9 mouse cellular contexts compared by ENCODE assay signal in the genomic region with DNA sequence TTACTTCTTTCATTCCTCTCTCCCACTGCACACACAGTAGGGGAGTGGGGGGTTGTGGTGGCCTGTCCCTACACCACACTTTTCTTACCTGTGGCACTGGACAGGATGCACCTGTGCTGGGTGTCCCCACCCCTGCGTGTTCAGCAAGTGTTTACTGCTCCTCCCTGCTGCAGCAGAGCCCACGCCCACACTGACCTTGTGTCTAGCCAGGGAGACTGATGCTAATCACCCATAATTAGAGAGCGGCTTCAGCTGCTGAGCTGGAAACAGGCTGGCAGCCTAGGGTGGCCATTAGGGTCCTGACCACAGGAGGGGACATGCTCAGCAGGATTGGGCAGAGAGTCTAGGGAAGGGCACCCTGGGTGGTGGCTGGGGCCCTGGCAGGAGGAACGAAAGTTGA. TPM values are rescaled to one million over a fixed set of nuclear protein-coding genes. Genes with fewer than 3 reads are reported as not detected.
DNase-seq lines count a peak whose midpoint lies in the region; ATAC-seq and TF ChIP-seq lines count a peak whose summit lies in the region.
"Had no signal": no experiment of that assay in that cellular context is flagged by ENCODE, and none has a peak within 500 bp of the region (broad histone marks: within the 10 kb centered on the region; RNA-seq: fewer than 3 reads in every experiment).

No protein-coding gene starts in this region.

- H3K9me3 ChIP-seq in hindbrain, embryonic 14.5 days (ENCODE audit: control insufficient read depth, low read length) = no peaks in the 10 kb centered on the region
- H3K9me3 ChIP-seq in midbrain, embryonic 14.5 days (ENCODE audit: control insufficient read depth, low read length) = no peaks in the 10 kb centered on the region

- H3K4me3 ChIP-seq in left cerebral cortex, adult 2 months = no peak overlapping the region
- H3K4me3 ChIP-seq in hindbrain, embryonic 14.5 days (replicated peaks; ENCODE audit: low read length) = no peak overlapping the region
- H3K4me3 ChIP-seq in midbrain, embryonic 14.5 days (replicated peaks; ENCODE audit: low read depth, low read length) = no peak overlapping the region

- no peaks in the 10 kb centered on the region for H3K27me3 ChIP-seq in hindbrain, embryonic 14.5 days (ENCODE audit: control insufficient read depth, insufficient read depth, low read length)
- no peaks in the 10 kb centered on the region for H3K27me3 ChIP-seq in midbrain, embryonic 14.5 days (ENCODE audit: control insufficient read depth, insufficient read depth, low read length)

- peak overlapping the region; percentile 98; the same call in 1 of the 2 replicates for H3K27ac ChIP-seq in left cerebral cortex, adult 2 months
- H3K27ac ChIP-seq in hindbrain, embryonic 14.5 days = no peak overlapping the region
- H3K27ac ChIP-seq in midbrain, embryonic 14.5 days (replicated peaks; ENCODE audit: low read depth, low read length) = 0 out of 2 replicates have a peak overlapping the region, but pooled peaks have one; percentile 27

- 0 out of 2 replicates have a peak overlapping the region, but pooled peaks have one; percentile 75 for H3K9ac ChIP-seq in hindbrain, embryonic 14.5 days
- H3K9ac ChIP-seq in midbrain, embryonic 14.5 days (replicated peaks; ENCODE audit: low read length) = no peak overlapping the region

- H3K36me3 ChIP-seq in hindbrain, embryonic 14.5 days (replicated peaks; ENCODE audit: control insufficient read depth, insufficient read depth) = peaks cover 18% of the 10 kb centered on the region
- H3K36me3 ChIP-seq in midbrain, embryonic 14.5 days (ENCODE audit: control insufficient read depth, insufficient read depth, low read length) = peaks cover 23% of the 10 kb centered on the region

- no peak for ATAC-seq in hindbrain, embryonic 14.5 days (ENCODE audit: low FRiP score)
- no peak for ATAC-seq in midbrain, embryonic 14.5 days (ENCODE audit: low FRiP score, low TSS enrichment)

- intact Hi-C loops in left cerebral cortex, adult 2 months (cut with DNase I) = no loop called here
- intact Hi-C loops in left cerebral cortex, postnatal 14 days (cut with DNase I) = loop anchor here (5.0 kb wide), 1 partner anchor 47 kb away; no protein-coding TSS in a partner anchor

- DNase-seq in left cerebral cortex, adult 2 months (ENCODE audit: extremely low spot score in 1 of 2, low spot score in 2 of 2) = no peak
- DNase-seq in left cerebral cortex, postnatal 14 days (ENCODE audit: low spot score in 2 of 2) = no peak
- DNase-seq in Muller cell, postnatal 12 days (ENCODE audit: inconsistent ontology term) = peak; percentile 57
- DNase-seq in hindbrain, embryonic 14.5 days (ENCODE audit: low spot score) = no peak
- DNase-seq in midbrain, embryonic 14.5 days = no peak
- DNase-seq in frontal cortex, postnatal 36 days (ENCODE audit: low spot score in 2 of 2) = no peak
- no peak for DNase-seq in left cerebral cortex, adult 18-20 months (ENCODE audit: low spot score in 2 of 2)
- DNase-seq in lung, postnatal 25 days (ENCODE audit: low spot score) = no peak

- H3K4me1 ChIP-seq in hindbrain, embryonic 14.5 days (replicated peaks; ENCODE audit: control insufficient read depth, insufficient read depth, low read length) = peaks cover 8% of the 10 kb centered on the region
- H3K4me1 ChIP-seq in midbrain, embryonic 14.5 days (ENCODE audit: control insufficient read depth, insufficient read depth, low read length) = peaks cover 12% of the 10 kb centered on the region

- WGBS in hindbrain, embryonic 14.5 days = 86% methylated on average over 4 of the region's 4 CpGs
- 92% methylated on average over 4 of the region's 4 CpGs for WGBS in midbrain, embryonic 14.5 days

- no peak overlapping the region for H3K4me2 ChIP-seq in hindbrain, embryonic 14.5 days (replicated peaks)
- H3K4me2 ChIP-seq in midbrain, embryonic 14.5 days (ENCODE audit: low read length) = peak overlapping the region; percentile 90; the same call in 1 of the 2 replicates

- TF ChIP-seq CTCF in left cerebral cortex, adult 2 months (IDR thresholded peaks at IDR 0.05) = no peak

RNA-seq across cellular contexts. Expression of a gene that starts 1.7 kb away (rescaled TPM):
- total RNA-seq in left cerebral cortex, adult 2 months (2021) = 10 to 100 TPM; 62.1 to 62.9 TPM
- 10 to 100 TPM; 64.3 to 69.7 TPM for total RNA-seq in left cerebral cortex, postnatal 14 days (2021)
- 180 and 197 TPM in 2 replicates for polyA plus RNA-seq in hindbrain, embryonic 14.5 days (2014; fragmentation: Nextera tagmentation; extraction: Ambion mirVana)
- polyA plus RNA-seq in midbrain, embryonic 14.5 days (2014; fragmentation: Nextera tagmentation; extraction: Ambion mirVana) = 175 and 201 TPM in 2 replicates
- total RNA-seq in left cerebral cortex, adult 18-20 months (2021) = 10 to 100 TPM; 65.0 to 70.9 TPM

RNA-seq across cellular contexts. Expression of a gene that starts 14.5 kb away (rescaled TPM):
- total RNA-seq in left cerebral cortex, adult 2 months (2021) = 10 to 100 TPM; 15.5 to 17.5 TPM
- total RNA-seq in left cerebral cortex, postnatal 14 days (2021) = 10 to 100 TPM; 14.8 to 19.0 TPM
- polyA plus RNA-seq in hindbrain, embryonic 14.5 days (2014; fragmentation: Nextera tagmentation; extraction: Ambion mirVana) = 74.0 and 89.3 TPM in 2 replicates
- 86.9 and 95.8 TPM in 2 replicates for polyA plus RNA-seq in midbrain, embryonic 14.5 days (2014; fragmentation: Nextera tagmentation; extraction: Ambion mirVana)
- total RNA-seq in left cerebral cortex, adult 18-20 months (2021) = 10 to 100 TPM; 11.6 to 17.9 TPM

RNA-seq across cellular contexts. Expression of a gene that starts 24.0 kb away (rescaled TPM):
- 100 to 1,000 TPM; 247 to 264 TPM for total RNA-seq in left cerebral cortex, adult 2 months (2021)
- total RNA-seq in left cerebral cortex, postnatal 14 days (2021) = 100 to 1,000 TPM; 165 to 193 TPM
- polyA plus RNA-seq in hindbrain, embryonic 14.5 days (2014; fragmentation: Nextera tagmentation; extraction: Ambion mirVana) = 128 and 144 TPM in 2 replicates
- polyA plus RNA-seq in midbrain, embryonic 14.5 days (2014; fragmentation: Nextera tagmentation; extraction: Ambion mirVana) = 104 and 119 TPM in 2 replicates
- 100 to 1,000 TPM; 221 to 289 TPM for total RNA-seq in left cerebral cortex, adult 18-20 months (2021)

RNA-seq across cellular contexts. Expression of a gene that starts 28.5 kb away (rescaled TPM):
- total RNA-seq in left cerebral cortex, adult 2 months (2021) = under 1 TPM; 0.16 to 0.21 TPM
- under 1 TPM in 1 of 2 experiments, not detected in 1; 0.08 TPM for total RNA-seq in left cerebral cortex, postnatal 14 days (2021)
- 0.07 and 0.15 TPM in 2 replicates for polyA plus RNA-seq in hindbrain, embryonic 14.5 days (2014; fragmentation: Nextera tagmentation; extraction: Ambion mirVana)
- polyA plus RNA-seq in midbrain, embryonic 14.5 days (2014; fragmentation: Nextera tagmentation; extraction: Ambion mirVana) = 0.05 TPM in 2 replicates
- under 1 TPM; 0.09 to 0.16 TPM for total RNA-seq in left cerebral cortex, adult 18-20 months (2021)
- total RNA-seq: common myeloid progenitor, adult 5-6 weeks had no signal

RNA-seq across cellular contexts. Expression of a gene that starts 42.5 kb away (rescaled TPM):
- total RNA-seq in left cerebral cortex, adult 2 months (2021) = not detected
- total RNA-seq in left cerebral cortex, postnatal 14 days (2021) = not detected
- polyA plus RNA-seq in hindbrain, embryonic 14.5 days (2014; fragmentation: Nextera tagmentation; extraction: Ambion mirVana) = 0.14 and 0.28 TPM in 2 replicates
- polyA plus RNA-seq in midbrain, embryonic 14.5 days (2014; fragmentation: Nextera tagmentation; extraction: Ambion mirVana) = 0.16 and 0.20 TPM in 2 replicates
- total RNA-seq in left cerebral cortex, adult 18-20 months (2021) = not detected
- total RNA-seq: common myeloid progenitor, adult 5-6 weeks had no signal
